Mouse (Mus musculus) hindbrain, embryonic 12.5 days (tissue): ENCODE results near the gene Podnl1. TPM values are rescaled to one million over a fixed set of nuclear protein-coding genes. Genes with fewer than 3 reads are reported as not detected.

Experiments
- ATAC-seq: fragments of 200-750 bp; cut with Nextera tagmentation; 2 replicates; pipeline ENCODE4 v1.8.0; 2017; ENCODE audit warnings: moderate TSS enrichment; ENCODE audit not compliant: low FRiP score
- H3K27ac ChIP-seq: fragments of 300-500 bp; sonication (generic); 2 replicates; pipeline ENCODE4 v1.5.1; 2016; ENCODE audit warnings: mild to moderate bottlenecking
- H3K27me3 ChIP-seq: fragments of 300-500 bp; sonication (generic); 2 replicates; pipeline ENCODE4 v1.6.1; 2016; ENCODE audit warnings: mild to moderate bottlenecking
- H3K36me3 ChIP-seq: fragments of 300-500 bp; sonication (generic); 2 replicates; pipeline ENCODE4 v1.6.1; 2016; ENCODE audit warnings: mild to moderate bottlenecking
- H3K4me1 ChIP-seq: fragments of 300-500 bp; sonication (generic); 2 replicates; pipeline ENCODE4 v1.6.1; 2016
- H3K4me2 ChIP-seq: fragments of 300-500 bp; sonication (generic); replicated peaks from 2 replicates; pipeline ENCODE4 v1.6.1; 2016; ENCODE audit warnings: mild to moderate bottlenecking
- H3K4me3 ChIP-seq: fragments of 300-500 bp; sonication (generic); 2 replicates; pipeline ENCODE4 v1.5.1; 2016; ENCODE audit warnings: mild to moderate bottlenecking
- H3K9ac ChIP-seq: fragments of 300-500 bp; sonication (generic); 2 replicates; pipeline ENCODE4 v1.6.1; 2016; ENCODE audit warnings: mild to moderate bottlenecking, moderate library complexity
- H3K9me3 ChIP-seq: fragments of 300-500 bp; sonication (generic); replicated peaks from 2 replicates; pipeline ENCODE4 v1.6.1; 2016; ENCODE audit warnings: mild to moderate bottlenecking
- WGBS: fragments of 180-500 bp; shearing (Covaris S2); methylation state at CpG from one replicate; pipeline ENCODE4 v1.1.7; 2016; 5-methylcytosine and 5-hydroxymethylcytosine counted together
- polyA plus RNA-seq: library from polyadenylated mRNA; unstranded; fragments of >200 nt; fragmentation: Nextera tagmentation; extraction: Ambion mirVana; gene quantifications from 2 replicates; pipeline ENCODE4 v1.2.1, GENCODE M21; 2016

The Podnl1 gene
- polyA plus RNA-seq, 1 experiment from 2014 or later, result 0.39 TPM

DNA sequence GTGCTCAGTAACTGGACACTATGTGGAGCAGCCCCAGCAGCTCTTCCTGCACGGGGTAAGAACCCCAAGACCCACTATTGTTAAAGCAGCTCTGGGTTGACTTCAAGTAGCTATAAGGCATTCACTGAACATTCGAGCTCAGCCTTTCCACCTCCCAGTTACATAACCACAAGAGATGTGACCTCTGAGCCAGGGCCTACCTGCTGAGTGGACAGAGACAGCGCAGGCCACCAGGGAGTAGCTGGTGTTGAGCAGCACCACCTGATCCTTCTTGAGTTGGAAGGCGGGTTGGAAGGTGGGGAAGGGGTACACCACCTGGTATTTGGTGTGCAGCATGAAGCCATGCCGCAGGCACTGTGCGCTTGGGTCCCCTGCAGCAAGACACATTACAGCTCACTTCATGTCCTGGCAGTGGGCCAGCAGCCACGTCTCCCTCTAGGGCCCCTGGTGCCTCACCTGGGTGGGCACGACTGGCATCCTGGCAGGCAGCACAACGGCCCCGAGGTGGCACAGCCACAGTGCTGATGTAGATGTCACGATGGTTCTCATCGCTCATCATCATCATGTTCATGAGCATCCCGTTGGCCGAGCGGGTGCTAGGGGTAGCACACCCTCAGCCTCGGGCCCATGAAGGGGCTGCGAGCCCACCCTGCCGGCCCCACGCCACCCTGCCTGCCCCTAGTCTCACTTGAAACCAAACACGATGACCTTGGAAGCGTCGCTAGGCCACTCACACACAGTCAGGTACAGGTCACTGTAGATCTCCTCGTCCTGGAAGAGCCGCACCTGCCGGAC lies 24.1 kb upstream of the Podnl1 start:
- Histone ChIP-seq H3K36me3 (peaks cover 50% of the 10 kb centered on the region), H3K27me3 (no peaks in the 10 kb centered on the region), H3K27ac (no peak overlapping the region), H3K4me1 (peaks cover 30% of the 10 kb centered on the region), H3K9me3 (no peaks in the 10 kb centered on the region), H3K4me3 (no peak overlapping the region), H3K9ac (no peak overlapping the region), H3K4me2 (no peak overlapping the region)
- WGBS, result 95% methylated on average over 25 of the region's 25 CpGs
- no peak for ATAC-seq

DNA sequence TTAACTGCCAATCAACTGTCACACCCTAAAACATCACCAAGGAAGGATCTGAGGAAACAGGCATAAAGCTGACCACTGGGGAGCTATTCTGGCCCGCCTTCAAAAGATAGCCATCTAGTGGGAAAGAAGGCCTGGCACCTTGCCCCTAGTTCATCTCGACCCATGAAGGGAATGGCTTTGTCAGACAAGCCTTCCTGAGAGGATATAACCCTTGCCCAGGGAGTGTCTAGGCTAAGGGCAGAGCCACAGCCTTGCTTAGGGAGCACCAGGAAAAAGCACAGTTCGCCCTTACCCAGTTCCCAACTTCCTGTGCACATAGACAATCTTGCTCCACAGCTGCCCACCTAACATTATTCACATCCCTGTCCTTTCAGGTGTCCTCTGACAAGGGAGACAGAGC lies 22.2 kb upstream of the Podnl1 start:
- Histone ChIP-seq H3K4me2 (peak overlapping the region; percentile 86), H3K27ac (peak overlapping the region; percentile 94), H3K36me3 (peaks cover 31% of the 10 kb centered on the region), H3K9me3 (0 out of 2 replicates have a peak, but pooled peaks cover 3% of the 10 kb centered on the region), H3K27me3 (no peaks in the 10 kb centered on the region), H3K4me1 (peaks cover 30% of the 10 kb centered on the region), H3K4me3 (peak overlapping the region; percentile 65), H3K9ac (peak overlapping the region; percentile 81)
- 58% methylated on average over 3 of the region's 3 CpGs for WGBS
- ATAC-seq, result no peak

DNA sequence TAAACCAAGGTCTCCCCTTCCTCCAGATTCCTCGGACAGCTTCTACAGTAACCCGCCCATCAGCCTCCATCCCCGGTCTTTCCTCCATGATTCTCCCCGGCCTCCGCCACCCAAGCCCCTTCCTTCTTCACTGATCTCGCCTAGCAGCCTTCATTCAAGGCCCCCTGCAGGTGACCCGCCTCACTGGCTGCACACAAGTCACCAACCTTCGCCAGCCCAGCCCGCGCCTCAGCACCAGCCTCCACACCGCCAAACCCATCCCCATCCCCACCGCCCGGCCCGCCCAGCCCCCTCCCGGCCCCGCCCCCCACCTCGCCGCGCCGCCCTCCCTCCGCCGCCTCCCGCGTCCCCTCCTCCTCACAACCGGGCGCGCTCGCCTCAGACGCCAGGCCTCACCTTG lies 21.6 kb upstream of the Podnl1 start:
- 0% methylated on average over 24 of the region's 29 CpGs for WGBS
- H3K27ac ChIP-seq, result peak overlapping the region; percentile 94
- peak overlapping the region; percentile 81 for H3K9ac ChIP-seq
- peaks cover 30% of the 10 kb centered on the region for H3K4me1 ChIP-seq
- peak overlapping the region; percentile 65 for H3K4me3 ChIP-seq
- no peaks in the 10 kb centered on the region for H3K27me3 ChIP-seq
- peak; percentile 81 for ATAC-seq
- peak overlapping the region; percentile 86 for H3K4me2 ChIP-seq
- 0 out of 2 replicates have a peak, but pooled peaks cover 3% of the 10 kb centered on the region for H3K9me3 ChIP-seq
- peaks cover 25% of the 10 kb centered on the region for H3K36me3 ChIP-seq

DNA sequence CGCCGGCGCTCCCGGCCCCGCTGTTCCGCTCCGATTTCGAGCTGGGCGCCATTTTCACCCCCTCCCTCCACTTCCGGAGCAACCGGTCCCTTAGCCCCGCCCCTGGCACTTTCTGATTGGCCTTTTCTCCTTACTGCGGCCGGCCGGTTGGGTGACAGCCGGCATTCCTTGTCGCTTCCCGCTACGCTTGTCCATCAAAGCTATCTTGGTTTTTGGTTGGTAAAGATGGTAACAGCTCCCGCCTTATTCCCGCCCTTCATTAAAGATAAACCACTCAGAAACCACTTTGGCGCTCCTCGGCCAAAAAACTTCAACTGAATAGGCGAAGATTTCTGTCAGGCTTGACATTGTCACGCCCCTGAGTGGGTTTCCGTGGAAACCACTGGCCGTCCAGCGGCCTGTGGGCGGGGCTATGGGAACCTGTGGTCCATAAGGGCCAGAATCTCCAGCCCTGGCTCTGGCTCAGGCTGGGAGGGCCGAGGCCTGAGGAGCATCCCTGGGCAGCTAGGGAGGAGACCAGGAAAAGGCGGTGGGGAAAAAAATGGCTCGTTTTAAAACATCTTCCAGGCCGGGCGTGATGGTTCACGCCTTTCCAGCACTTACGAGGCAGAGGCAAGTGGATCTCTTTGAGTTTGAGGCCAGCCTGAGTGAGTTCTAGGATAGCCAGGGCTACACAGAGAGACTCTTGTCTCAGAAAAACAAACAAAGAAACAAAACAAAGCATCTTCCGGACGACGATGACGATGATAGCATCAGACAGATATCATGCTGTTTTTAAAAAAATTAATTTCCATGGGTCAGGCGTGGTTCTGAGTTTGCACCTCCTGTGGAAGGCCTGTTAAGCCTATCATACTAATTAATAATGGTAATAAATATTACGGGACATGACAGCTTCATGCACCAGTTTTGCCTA lies 20.8 kb upstream of the Podnl1 start, which contains the start of gene Dcaf15:
Gene Dcaf15 (minus strand): TSS at position 72 of the 913 bp plus-strand sequence.
- peak within 1 kb of the TSS; percentile 81 for H3K9ac ChIP-seq
- peaks cover 30% of the 10 kb centered on the region for H3K4me1 ChIP-seq
- no peaks in the 10 kb centered on the region for H3K27me3 ChIP-seq
- WGBS, result 6% methylated on average over 42 of the region's 42 CpGs
- peak within 1 kb of the TSS; percentile 65 for H3K4me3 ChIP-seq
- peak within 1 kb of the TSS; percentile 94 for H3K27ac ChIP-seq
- H3K36me3 ChIP-seq, result peaks cover 18% of the 10 kb centered on the region
- peak; percentile 96 for ATAC-seq
- H3K4me2 ChIP-seq, result peak within 1 kb of the TSS; percentile 86
- 0 out of 2 replicates have a peak, but pooled peaks cover 3% of the 10 kb centered on the region for H3K9me3 ChIP-seq

DNA sequence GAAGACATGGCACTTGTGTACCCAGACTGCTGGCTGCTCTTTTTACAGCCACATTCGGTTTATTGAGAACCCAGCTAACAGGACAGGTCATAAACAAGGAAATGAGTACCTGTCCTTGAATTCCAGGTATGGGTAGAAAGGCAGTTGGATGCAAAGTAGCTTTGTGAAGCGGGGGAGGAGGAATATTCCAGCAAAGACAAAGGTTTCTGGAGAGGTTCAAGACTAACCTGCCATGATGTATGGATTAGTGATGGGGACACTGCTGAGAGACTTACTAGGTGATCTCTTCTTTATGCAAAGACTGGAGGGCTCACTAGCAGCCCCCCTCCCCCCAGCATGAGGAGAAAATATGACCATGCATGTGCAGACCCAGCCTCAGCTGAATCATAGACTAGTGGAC lies 20.1 kb upstream of the Podnl1 start:
- no peak overlapping the region for H3K9ac ChIP-seq
- H3K4me3 ChIP-seq, result no peak overlapping the region
- 84% methylated on average over 2 of the region's 2 CpGs for WGBS
- peaks cover 16% of the 10 kb centered on the region; the same call in 1 of the 2 replicates for H3K36me3 ChIP-seq
- peaks cover 30% of the 10 kb centered on the region for H3K4me1 ChIP-seq
- no peaks in the 10 kb centered on the region for H3K27me3 ChIP-seq
- 0 out of 2 replicates have a peak, but pooled peaks cover 3% of the 10 kb centered on the region for H3K9me3 ChIP-seq
- H3K4me2 ChIP-seq, result 0 out of 2 replicates have a peak overlapping the region, but pooled peaks have one; percentile 49
- H3K27ac ChIP-seq, result peak overlapping the region; percentile 86
- no peak for ATAC-seq

DNA sequence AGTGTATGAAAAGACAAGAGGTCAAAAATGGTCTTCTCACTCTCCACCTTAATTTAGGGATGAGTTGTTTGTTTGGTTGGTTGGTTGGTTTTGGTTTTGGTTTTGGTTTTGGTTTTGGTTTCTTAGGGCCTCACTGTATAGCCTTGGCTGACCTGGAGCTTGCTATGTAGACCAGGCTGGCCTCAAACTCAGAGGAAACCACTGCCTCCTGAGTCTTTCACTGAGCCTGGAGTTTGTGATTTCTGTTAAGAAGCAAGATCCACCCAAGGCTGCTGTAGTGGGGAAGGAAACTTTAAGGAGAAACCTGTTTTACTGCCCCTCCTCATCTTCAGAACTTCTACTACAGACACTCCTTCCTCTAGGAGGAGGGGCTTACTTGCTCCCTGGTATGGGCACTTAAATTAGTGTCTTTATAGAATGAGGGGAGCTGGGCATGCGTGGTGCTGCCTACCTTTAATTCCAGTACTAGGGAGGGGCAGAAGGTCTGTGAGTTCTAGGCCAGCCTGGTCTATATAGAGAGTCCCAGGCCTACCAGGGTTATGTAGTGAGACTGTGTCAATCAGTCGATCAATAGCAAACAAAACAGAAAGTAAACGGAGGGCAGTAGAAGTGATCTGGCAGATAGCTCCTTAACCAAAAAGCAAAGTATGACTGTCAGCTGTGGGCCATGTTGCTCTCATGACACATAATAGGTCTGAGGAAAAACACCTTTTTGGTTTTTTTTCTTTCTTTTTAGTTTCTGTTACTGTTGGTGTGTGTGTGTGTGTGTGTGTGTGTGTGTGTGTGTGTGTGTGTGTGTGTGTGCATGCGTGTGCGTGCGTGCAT lies 19.4 kb upstream of the Podnl1 start:
- 97% methylated on average over 6 of the region's 6 CpGs for WGBS
- H3K4me1 ChIP-seq, result peaks cover 28% of the 10 kb centered on the region
- no peak overlapping the region for H3K4me2 ChIP-seq

DNA sequence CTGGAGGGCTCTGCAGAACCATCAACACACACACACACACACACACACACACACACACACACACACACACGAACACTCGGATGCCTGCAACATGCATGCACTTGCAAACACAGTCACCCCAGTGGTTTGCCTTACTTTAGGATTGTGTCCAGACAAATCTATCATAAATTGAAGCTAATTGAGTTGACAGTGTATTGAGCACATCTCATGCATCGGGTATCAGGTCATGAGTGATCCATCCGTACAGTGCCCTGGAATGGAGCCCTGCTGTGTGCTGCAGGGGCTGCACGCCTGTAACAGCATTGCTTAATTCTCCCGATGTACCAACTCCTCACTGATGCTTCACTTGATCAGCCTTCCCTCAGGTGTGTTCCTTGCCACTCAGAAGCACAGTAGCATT lies 10.1 kb upstream of the Podnl1 start:
- ATAC-seq, result no peak
- Histone ChIP-seq H3K4me3 (no peak overlapping the region), H3K4me1 (no peaks in the 10 kb centered on the region), H3K4me2 (no peak overlapping the region), H3K36me3 (no peaks in the 10 kb centered on the region), H3K27ac (no peak overlapping the region), H3K27me3 (no peaks in the 10 kb centered on the region), H3K9ac (no peak overlapping the region), H3K9me3 (0 out of 2 replicates have a peak, but pooled peaks cover 3% of the 10 kb centered on the region)
- 81% methylated on average over 6 of the region's 6 CpGs for WGBS

More for the DNA sequence above, 19.4 kb upstream of the Podnl1 start:
- H3K27ac ChIP-seq, result no peak overlapping the region
- H3K27me3 ChIP-seq, result no peaks in the 10 kb centered on the region
- 0 out of 2 replicates have a peak, but pooled peaks cover 3% of the 10 kb centered on the region for H3K9me3 ChIP-seq
- H3K4me3 ChIP-seq, result no peak overlapping the region
- peaks cover 13% of the 10 kb centered on the region; the same call in 1 of the 2 replicates for H3K36me3 ChIP-seq
- no peak overlapping the region for H3K9ac ChIP-seq
- ATAC-seq, result no peak

DNA sequence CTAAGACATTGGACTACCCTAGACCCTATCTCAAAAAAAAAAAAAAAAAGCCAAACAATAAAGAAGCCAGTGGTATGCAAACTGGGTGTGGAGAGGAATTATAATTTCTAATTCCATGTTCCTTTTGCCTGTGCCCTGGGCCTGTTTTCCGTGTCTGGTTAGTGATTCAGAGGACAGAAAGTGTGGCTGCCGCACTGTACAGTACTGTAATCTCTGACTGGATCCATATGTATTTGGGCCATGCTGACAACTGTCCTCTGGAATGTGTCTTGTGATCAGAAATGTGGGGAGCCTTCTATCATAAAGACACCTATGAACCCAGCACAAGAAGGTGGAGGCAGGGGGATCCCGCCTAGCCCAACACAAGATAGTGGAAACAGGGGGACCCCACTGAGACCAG lies 3.6 kb upstream of the Podnl1 start:
- Histone ChIP-seq H3K9me3 (0 out of 2 replicates have a peak, but pooled peaks cover 3% of the 10 kb centered on the region), H3K4me1 (0 out of 2 replicates have a peak, but pooled peaks cover 2% of the 10 kb centered on the region), H3K27ac (no peak overlapping the region), H3K4me3 (no peak overlapping the region), H3K27me3 (no peaks in the 10 kb centered on the region), H3K4me2 (no peak overlapping the region), H3K36me3 (no peaks in the 10 kb centered on the region), H3K9ac (no peak overlapping the region)
- 85% methylated on average over 3 of the region's 3 CpGs for WGBS
- ATAC-seq, result no peak

DNA sequence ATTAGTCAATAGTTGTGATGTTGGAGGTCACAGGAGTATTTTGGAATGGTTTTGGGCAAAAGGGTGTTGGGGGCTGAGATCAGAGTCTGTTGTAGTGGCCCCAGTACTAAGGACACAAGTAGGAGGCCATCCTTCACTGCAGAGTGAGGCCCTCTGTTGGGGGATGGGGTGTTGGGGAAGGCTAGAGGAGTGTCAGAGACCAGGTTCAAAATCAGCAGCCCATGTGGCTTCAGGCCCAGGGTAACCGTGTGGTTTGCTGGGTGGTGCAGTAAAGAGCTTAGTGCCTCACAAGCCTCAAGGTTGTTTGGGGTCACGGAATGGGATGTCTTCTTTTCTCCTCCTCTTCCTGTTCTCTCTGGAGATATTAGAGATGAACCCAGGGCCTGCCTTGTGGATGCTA lies 953 bp downstream of the Podnl1 start:
- no peak for ATAC-seq
- Histone ChIP-seq H3K9ac (no peak overlapping the region), H3K27ac (no peak overlapping the region), H3K36me3 (peaks cover 3% of the 10 kb centered on the region), H3K4me3 (no peak overlapping the region), H3K4me2 (no peak overlapping the region), H3K4me1 (peaks cover 14% of the 10 kb centered on the region; the same call in 1 of the 2 replicates), H3K27me3 (peaks cover 3% of the 10 kb centered on the region; the same call in 1 of the 2 replicates), H3K9me3 (no peaks in the 10 kb centered on the region)
- whole genome bisulfite sequencing, result 54% methylated on average over 2 of the region's 2 CpGs

DNA sequence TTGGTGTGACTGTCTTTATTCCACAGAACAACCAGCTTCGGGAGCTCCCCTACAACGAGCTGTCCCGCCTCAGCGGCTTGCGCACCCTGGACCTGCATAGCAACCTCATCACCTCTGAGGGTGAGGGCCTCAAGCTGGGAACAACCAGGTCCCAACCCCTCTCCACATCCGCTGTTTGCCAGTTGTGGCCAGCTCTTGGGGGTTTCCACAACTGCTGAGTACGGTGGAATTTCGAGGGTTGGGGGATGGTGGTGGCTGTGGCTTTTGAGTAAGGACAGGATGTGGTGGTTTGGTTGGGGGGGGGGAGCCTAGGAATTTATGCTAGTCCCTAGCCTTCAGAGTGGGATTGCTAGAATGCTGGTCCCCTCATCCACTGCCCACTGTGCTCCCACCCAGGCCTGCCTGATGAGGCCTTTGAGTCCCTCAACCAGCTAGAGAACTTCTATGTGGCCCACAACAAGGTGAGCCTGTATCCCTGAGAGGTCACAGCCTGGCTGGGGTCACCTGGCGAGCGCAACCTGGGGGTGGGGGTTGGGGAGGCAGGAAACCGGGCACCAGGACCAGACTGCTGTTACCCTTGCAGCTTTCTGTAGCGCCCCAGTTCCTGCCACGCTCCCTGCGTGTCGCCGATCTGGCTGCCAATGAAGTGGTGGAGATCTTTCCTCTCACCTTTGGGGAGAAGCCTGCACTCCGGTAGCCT lies 1.6 kb downstream of the Podnl1 start:
- H3K27ac ChIP-seq, result no peak overlapping the region
- WGBS, result 66% methylated on average over 17 of the region's 17 CpGs
- no peak for ATAC-seq
- no peak overlapping the region for H3K9ac ChIP-seq
- H3K4me3 ChIP-seq, result no peak overlapping the region
- no peaks in the 10 kb centered on the region for H3K9me3 ChIP-seq
- H3K36me3 ChIP-seq, result peaks cover 9% of the 10 kb centered on the region
- peaks cover 14% of the 10 kb centered on the region; the same call in 1 of the 2 replicates for H3K4me1 ChIP-seq
- H3K27me3 ChIP-seq, result peaks cover 3% of the 10 kb centered on the region; the same call in 1 of the 2 replicates
- no peak overlapping the region for H3K4me2 ChIP-seq

DNA sequence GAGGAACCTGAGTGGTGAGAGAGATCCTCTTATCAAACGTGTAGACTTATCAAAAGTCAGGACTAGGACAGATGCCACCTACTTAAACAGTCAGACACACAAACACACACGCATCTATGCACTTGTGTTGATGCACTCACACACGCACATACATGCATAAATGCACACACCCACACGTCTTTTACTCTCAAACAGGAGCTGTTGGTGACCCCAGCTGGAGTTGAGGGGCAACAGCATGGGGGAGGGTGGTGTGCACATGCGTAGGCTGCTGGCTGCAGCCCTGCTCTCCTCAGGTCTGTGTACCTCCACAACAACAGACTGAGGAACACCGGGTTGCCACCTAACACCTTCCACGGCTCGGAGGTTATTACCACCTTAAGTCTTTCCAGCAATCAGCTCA lies 2.5 kb downstream of the Podnl1 start:
- H3K27me3 ChIP-seq, result peaks cover 3% of the 10 kb centered on the region; the same call in 1 of the 2 replicates
- WGBS, result 69% methylated on average over 8 of the region's 8 CpGs
- H3K36me3 ChIP-seq, result peaks cover 18% of the 10 kb centered on the region
- no peak overlapping the region for H3K4me3 ChIP-seq
- no peak overlapping the region for H3K27ac ChIP-seq
- ATAC-seq, result no peak
- no peak overlapping the region for H3K9ac ChIP-seq
- peaks cover 14% of the 10 kb centered on the region; the same call in 1 of the 2 replicates for H3K4me1 ChIP-seq
- no peaks in the 10 kb centered on the region for H3K9me3 ChIP-seq
- no peak overlapping the region for H3K4me2 ChIP-seq
